Mouse (Mus musculus): Measurements from ENCODE around the gene Cxcr1. TPM values are rescaled to one million over a fixed set of nuclear protein-coding genes. Genes with fewer than 3 reads are reported as not detected.
"Not testable (repeated sequence)": the region's sequence is repeated elsewhere in the genome, so short reads cannot be mapped to it uniquely, and the experiment has no call there.

Cxcr1 gene
- polyA plus RNA-seq, 1 experiment = not detected

DNA sequence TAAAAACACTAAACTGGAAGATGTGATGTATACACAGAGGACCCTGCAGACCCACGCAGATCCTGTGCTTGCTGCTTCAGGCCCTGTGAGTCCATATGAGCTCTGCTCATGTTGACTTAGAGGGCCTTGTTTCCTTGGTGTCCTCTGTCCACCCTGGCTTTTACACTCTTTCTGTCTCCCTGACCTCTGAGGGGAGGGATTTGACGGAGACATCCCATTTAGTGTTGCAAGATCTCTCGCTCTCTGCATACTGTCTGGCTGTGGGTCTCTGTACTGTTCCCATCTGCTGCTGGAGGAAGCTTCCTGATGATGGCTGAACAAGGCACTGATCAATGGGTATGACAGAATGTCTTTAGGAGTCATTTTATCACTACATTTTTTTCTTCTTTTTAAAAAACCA lies 24.7 kb downstream of the Cxcr1 start:
- no peak for DNase-seq
- 96% methylated on average over 3 of the region's 3 CpGs for WGBS

DNA sequence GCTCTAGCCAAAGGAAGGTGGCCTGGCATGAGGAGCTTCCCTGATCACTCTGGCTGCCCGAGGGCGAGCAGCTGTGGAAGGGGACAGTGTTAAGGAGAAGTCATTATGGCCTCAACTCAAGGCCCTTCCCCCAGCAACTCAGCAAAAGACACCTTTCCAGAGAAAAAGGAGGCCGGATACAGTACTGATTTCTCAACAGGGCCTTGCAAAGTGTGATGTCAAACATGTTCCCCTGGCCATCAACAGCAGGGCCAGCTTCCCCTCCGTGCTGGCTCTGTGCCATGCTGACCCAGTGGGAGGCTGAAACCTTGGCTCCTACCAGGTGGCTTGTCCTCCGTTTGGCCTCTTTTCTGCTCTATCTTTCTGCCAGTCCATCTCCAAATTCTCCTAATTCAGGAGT lies 27.3 kb downstream of the Cxcr1 start:
- H3K27ac ChIP-seq (ENCODE audit: control insufficient read depth, insufficient read depth, low read length) = no peak overlapping the region

More for the DNA sequence above, 24.7 kb downstream of the Cxcr1 start:
- no peaks in the 10 kb centered on the region for H3K27me3 ChIP-seq (ENCODE audit: control insufficient read depth, insufficient read depth, low read length)
- no peak overlapping the region for H3K27ac ChIP-seq (ENCODE audit: control insufficient read depth, insufficient read depth, low read length)
- TF ChIP-seq POLR2A (IDR thresholded peaks at IDR 0.05; ENCODE audit: control insufficient read depth, extremely low read depth, insufficient read depth, low read length, poor library complexity) (no peak), CTCF (IDR thresholded peaks at IDR 0.05; ENCODE audit: borderline replicate concordance, control insufficient read depth, extremely low read depth, insufficient read depth, low read length, poor library complexity) (no peak)
- no peak overlapping the region for H3K4me3 ChIP-seq (ENCODE audit: control insufficient read depth, insufficient read depth, low read length)
- no peaks in the 10 kb centered on the region for H3K4me1 ChIP-seq (replicated peaks; ENCODE audit: control insufficient read depth, insufficient read depth, low read length)
- H3K36me3 ChIP-seq (ENCODE audit: control insufficient read depth, insufficient read depth, low read length) = no peaks in the 10 kb centered on the region

DNA sequence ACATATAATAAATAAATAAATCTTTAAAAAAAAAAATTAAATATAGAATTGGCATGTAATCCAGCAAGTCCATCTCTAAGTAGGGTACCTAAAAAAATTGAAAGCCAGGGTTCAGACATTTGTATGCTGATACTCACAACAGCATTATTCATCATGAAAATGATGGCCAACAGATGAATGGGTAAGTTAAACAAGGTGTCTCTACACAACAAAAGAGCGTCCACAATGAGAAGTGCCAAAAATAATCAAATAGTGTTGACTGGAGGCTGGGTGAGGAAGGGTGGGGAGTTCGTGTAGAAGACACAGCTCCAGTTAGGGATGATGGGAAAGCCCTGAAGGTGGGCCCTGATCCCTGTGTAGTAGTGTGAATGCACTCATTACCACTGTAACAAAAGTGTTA lies 34.4 kb downstream of the Cxcr1 start:
- DNase-seq = no peak
- TF ChIP-seq CTCF (IDR thresholded peaks at IDR 0.05; ENCODE audit: borderline replicate concordance, control insufficient read depth, extremely low read depth, insufficient read depth, low read length, poor library complexity) = no peak
- TF ChIP-seq POLR2A (IDR thresholded peaks at IDR 0.05; ENCODE audit: control insufficient read depth, extremely low read depth, insufficient read depth, low read length, poor library complexity) = no peak
- WGBS = 69% methylated on average over 2 of the region's 2 CpGs
- no peak overlapping the region for H3K4me3 ChIP-seq (ENCODE audit: control insufficient read depth, insufficient read depth, low read length)
- no peaks in the 10 kb centered on the region for H3K36me3 ChIP-seq (ENCODE audit: control insufficient read depth, insufficient read depth, low read length)
- H3K27me3 ChIP-seq (ENCODE audit: control insufficient read depth, insufficient read depth, low read length) = no peaks in the 10 kb centered on the region
- H3K27ac ChIP-seq (ENCODE audit: control insufficient read depth, insufficient read depth, low read length) = no peak overlapping the region
- H3K4me1 ChIP-seq (replicated peaks; ENCODE audit: control insufficient read depth, insufficient read depth, low read length) = no peaks in the 10 kb centered on the region

More for the DNA sequence above, 27.3 kb downstream of the Cxcr1 start:
- TF ChIP-seq POLR2A (IDR thresholded peaks at IDR 0.05; ENCODE audit: control insufficient read depth, extremely low read depth, insufficient read depth, low read length, poor library complexity) (no peak), CTCF (IDR thresholded peaks at IDR 0.05; ENCODE audit: borderline replicate concordance, control insufficient read depth, extremely low read depth, insufficient read depth, low read length, poor library complexity) (no peak)
- no peaks in the 10 kb centered on the region for H3K27me3 ChIP-seq (ENCODE audit: control insufficient read depth, insufficient read depth, low read length)
- H3K36me3 ChIP-seq (ENCODE audit: control insufficient read depth, insufficient read depth, low read length) = no peaks in the 10 kb centered on the region
- 92% methylated on average over 5 of the region's 5 CpGs for WGBS
- no peak for DNase-seq
- H3K4me1 ChIP-seq (replicated peaks; ENCODE audit: control insufficient read depth, insufficient read depth, low read length) = no peaks in the 10 kb centered on the region
- no peak overlapping the region for H3K4me3 ChIP-seq (ENCODE audit: control insufficient read depth, insufficient read depth, low read length)

DNA sequence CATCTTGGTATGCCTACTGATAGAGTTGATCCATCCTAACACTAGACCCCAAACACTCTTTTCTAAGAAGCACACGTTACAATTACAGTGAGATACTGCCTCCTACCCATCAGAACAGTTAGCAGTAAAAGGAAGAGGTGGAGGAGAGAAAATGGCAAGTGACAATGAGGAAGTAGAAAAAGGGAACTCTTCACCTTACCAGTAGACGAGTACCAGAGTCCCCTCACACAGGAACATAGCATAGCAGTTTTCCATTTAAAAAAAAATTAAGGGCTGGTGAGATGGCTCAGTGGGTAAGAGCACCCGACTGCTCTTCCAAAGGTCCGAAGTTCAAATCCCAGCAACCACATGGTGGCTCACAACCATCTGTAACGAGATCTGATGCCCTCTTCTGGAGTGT lies 34.8 kb downstream of the Cxcr1 start:
- 51% methylated on average over 5 of the region's 5 CpGs for WGBS
- H3K36me3 ChIP-seq (ENCODE audit: control insufficient read depth, insufficient read depth, low read length); H3K4me3 ChIP-seq (ENCODE audit: control insufficient read depth, insufficient read depth, low read length); H3K27me3 ChIP-seq (ENCODE audit: control insufficient read depth, insufficient read depth, low read length); DNase-seq; H3K4me1 ChIP-seq (replicated peaks; ENCODE audit: control insufficient read depth, insufficient read depth, low read length); H3K27ac ChIP-seq (ENCODE audit: control insufficient read depth, insufficient read depth, low read length): not testable (repeated sequence)

DNA sequence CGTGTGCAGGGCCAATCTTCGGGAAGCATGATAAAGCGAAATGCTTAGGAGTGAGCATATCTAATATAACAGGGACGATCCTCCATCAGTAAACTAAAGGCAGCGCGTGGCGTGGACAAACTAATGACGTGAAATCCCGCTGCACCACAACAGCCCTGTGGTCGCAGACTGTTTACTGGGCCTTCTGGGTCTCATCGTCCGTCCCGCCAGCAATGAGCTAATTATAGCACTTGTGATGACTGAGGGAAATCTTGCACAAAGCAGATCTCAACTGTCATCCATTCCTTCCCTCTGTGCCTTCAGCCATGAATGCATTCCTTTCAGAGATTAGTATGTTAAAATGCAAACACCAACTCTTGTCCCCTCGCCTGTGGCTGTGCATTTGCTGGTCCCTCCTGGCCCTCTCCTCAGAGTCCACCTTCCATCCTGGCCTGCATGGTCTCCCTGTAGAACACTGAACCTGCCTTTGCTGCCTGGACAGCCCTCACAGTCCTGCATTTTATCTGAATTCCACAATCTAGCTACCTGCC lies 38.0 kb downstream of the Cxcr1 start:
- H3K27me3 ChIP-seq (ENCODE audit: control insufficient read depth, insufficient read depth, low read length) = no peaks in the 10 kb centered on the region
- DNase-seq = no peak
- TF ChIP-seq POLR2A (IDR thresholded peaks at IDR 0.05; ENCODE audit: control insufficient read depth, extremely low read depth, insufficient read depth, low read length, poor library complexity) = no peak
- TF ChIP-seq CTCF (IDR thresholded peaks at IDR 0.05; ENCODE audit: borderline replicate concordance, control insufficient read depth, extremely low read depth, insufficient read depth, low read length, poor library complexity) = no peak
- no peaks in the 10 kb centered on the region for H3K36me3 ChIP-seq (ENCODE audit: control insufficient read depth, insufficient read depth, low read length)
- no peaks in the 10 kb centered on the region for H3K4me1 ChIP-seq (replicated peaks; ENCODE audit: control insufficient read depth, insufficient read depth, low read length)
- H3K27ac ChIP-seq (ENCODE audit: control insufficient read depth, insufficient read depth, low read length) = no peak overlapping the region
- 68% methylated on average over 14 of the region's 14 CpGs for WGBS
- no peak overlapping the region for H3K4me3 ChIP-seq (ENCODE audit: control insufficient read depth, insufficient read depth, low read length)

DNA sequence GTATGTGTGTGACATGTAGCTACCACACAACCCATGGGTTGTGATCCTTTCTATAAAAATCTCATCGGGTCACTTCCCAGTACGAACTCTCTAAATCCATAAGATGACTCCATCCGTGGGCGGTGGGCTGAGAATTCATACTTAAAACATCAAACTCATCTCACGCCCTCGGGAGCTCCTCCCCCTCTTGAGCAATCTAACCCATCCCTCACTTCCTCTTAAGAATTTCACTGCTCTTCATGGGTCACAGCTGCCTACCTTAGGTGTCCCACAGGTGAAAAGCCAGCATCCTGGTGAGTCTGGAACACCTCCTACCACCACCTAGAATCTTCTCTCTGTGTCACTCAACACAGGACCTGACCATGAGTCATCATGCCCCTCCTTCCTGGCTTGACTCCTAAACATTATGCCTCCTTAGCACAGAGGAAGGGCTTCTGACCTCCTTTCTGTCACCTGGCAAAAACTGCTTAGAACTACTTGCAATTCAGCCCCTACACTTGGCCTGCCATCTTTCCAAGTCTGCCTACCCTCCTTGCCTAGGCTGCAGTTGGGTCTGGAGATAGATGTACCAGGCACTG lies 38.9 kb downstream of the Cxcr1 start:
- no peak for TF ChIP-seq POLR2A (IDR thresholded peaks at IDR 0.05; ENCODE audit: control insufficient read depth, extremely low read depth, insufficient read depth, low read length, poor library complexity)
- TF ChIP-seq CTCF (IDR thresholded peaks at IDR 0.05; ENCODE audit: borderline replicate concordance, control insufficient read depth, extremely low read depth, insufficient read depth, low read length, poor library complexity) = no peak
- 45% methylated on average over 6 of the region's 6 CpGs for WGBS
- no peak overlapping the region for H3K27ac ChIP-seq (ENCODE audit: control insufficient read depth, insufficient read depth, low read length)

More for the DNA sequence above, 38.9 kb downstream of the Cxcr1 start:
- H3K4me3 ChIP-seq (ENCODE audit: control insufficient read depth, insufficient read depth, low read length) = no peak overlapping the region
- H3K36me3 ChIP-seq (ENCODE audit: control insufficient read depth, insufficient read depth, low read length) = no peaks in the 10 kb centered on the region
- H3K27me3 ChIP-seq (ENCODE audit: control insufficient read depth, insufficient read depth, low read length) = no peaks in the 10 kb centered on the region
- no peak for DNase-seq
- H3K4me1 ChIP-seq (replicated peaks; ENCODE audit: control insufficient read depth, insufficient read depth, low read length) = no peaks in the 10 kb centered on the region

Data from thymus, adult 2 months (tissue).